Mouse (Mus musculus): ENCODE measurements around the gene Khdrbs1. TPM values are rescaled to one million over a fixed set of nuclear protein-coding genes. Genes with fewer than 3 reads are reported as not detected.
"Not testable (repeated sequence)": the region's sequence is repeated elsewhere in the genome, so short reads cannot be mapped to it uniquely, and the experiment has no call there.

Khdrbs1 gene
- polyA plus RNA-seq, 1 experiment from 2014 or later, result 77.5 TPM

GRCm38 (mm10) chr4:129770600-129770999, 28.5 kb upstream of the Khdrbs1 start:
- Histone ChIP-seq H3K27me3 (replicated peaks) (peaks cover 9% of the 10 kb centered on the region; the same call in 1 of the 2 replicates), H3K9ac (no peak overlapping the region), H3K27ac (replicated peaks) (no peak overlapping the region), H3K4me3 (no peak overlapping the region), H3K9me3 (no peaks in the 10 kb centered on the region), H3K4me1 (peaks cover 19% of the 10 kb centered on the region), H3K4me2 (no peak overlapping the region), H3K36me3 (no peaks in the 10 kb centered on the region)
- WGBS, result 54% methylated on average over 6 of the region's 6 CpGs
- ATAC-seq (ENCODE audit: extremely low read depth, insufficient number of reproducible peaks, low FRiP score, low TSS enrichment), result no peak

GRCm38 (mm10) chr4:129768742-129769141, 26.6 kb upstream of the Khdrbs1 start:
- not testable (repeated sequence) for H3K9me3 ChIP-seq; H3K27me3 ChIP-seq (replicated peaks); H3K36me3 ChIP-seq; ATAC-seq (ENCODE audit: extremely low read depth, insufficient number of reproducible peaks, low FRiP score, low TSS enrichment); H3K27ac ChIP-seq (replicated peaks); H3K9ac ChIP-seq; H3K4me3 ChIP-seq; H3K4me2 ChIP-seq
- 54% methylated on average over 3 of the region's 3 CpGs for WGBS
- H3K4me1 ChIP-seq, result peaks cover 15% of the 10 kb centered on the region

- no peak overlapping the region for H3K9ac ChIP-seq
- no peak overlapping the region for H3K4me2 ChIP-seq
- H3K4me3 ChIP-seq, result no peak overlapping the region
- H3K27ac ChIP-seq (replicated peaks), result no peak overlapping the region
- ATAC-seq (ENCODE audit: extremely low read depth, insufficient number of reproducible peaks, low FRiP score, low TSS enrichment), result no peak
- peaks cover 9% of the 10 kb centered on the region; the same call in 1 of the 2 replicates for H3K27me3 ChIP-seq (replicated peaks)
- H3K36me3 ChIP-seq, result no peaks in the 10 kb centered on the region
- no peaks in the 10 kb centered on the region for H3K9me3 ChIP-seq
- peaks cover 15% of the 10 kb centered on the region for H3K4me1 ChIP-seq
- WGBS, result 77% methylated on average over 8 of the region's 8 CpGs
These were observed 25.7 kb upstream of the Khdrbs1 start for GRCm38 (mm10) chr4:129767782-129768181.

- no peak overlapping the region for H3K4me2 ChIP-seq
- no peak overlapping the region for H3K27ac ChIP-seq (replicated peaks)
- no peaks in the 10 kb centered on the region for H3K4me1 ChIP-seq
- no peaks in the 10 kb centered on the region for H3K36me3 ChIP-seq
- ATAC-seq (ENCODE audit: extremely low read depth, insufficient number of reproducible peaks, low FRiP score, low TSS enrichment), result no peak
- WGBS, result 82% methylated on average over 3 of the region's 3 CpGs
- no peak overlapping the region for H3K4me3 ChIP-seq
- no peaks in the 10 kb centered on the region for H3K27me3 ChIP-seq (replicated peaks)
- H3K9ac ChIP-seq, result no peak overlapping the region
- no peaks in the 10 kb centered on the region for H3K9me3 ChIP-seq
These were observed 23.2 kb upstream of the Khdrbs1 start for GRCm38 (mm10) chr4:129765351-129765750.

GRCm38 (mm10) chr4:129762496-129762895, 20.4 kb upstream of the Khdrbs1 start:
- H3K27ac ChIP-seq (replicated peaks); H3K4me1 ChIP-seq; H3K4me3 ChIP-seq; ATAC-seq (ENCODE audit: extremely low read depth, insufficient number of reproducible peaks, low FRiP score, low TSS enrichment); H3K27me3 ChIP-seq (replicated peaks); H3K4me2 ChIP-seq; H3K9ac ChIP-seq; H3K9me3 ChIP-seq; H3K36me3 ChIP-seq: not testable (repeated sequence)
- WGBS, result 75% methylated on average over 1 of the region's 1 CpGs

GRCm38 (mm10) chr4:129761606-129762005, 19.5 kb upstream of the Khdrbs1 start:
- H3K9me3 ChIP-seq, result no peaks in the 10 kb centered on the region
- no peak overlapping the region for H3K4me2 ChIP-seq
- H3K27me3 ChIP-seq (replicated peaks), result no peaks in the 10 kb centered on the region
- H3K4me3 ChIP-seq, result no peak overlapping the region
- H3K9ac ChIP-seq, result no peak overlapping the region
- no peak for ATAC-seq (ENCODE audit: extremely low read depth, insufficient number of reproducible peaks, low FRiP score, low TSS enrichment)
- WGBS, result 84% methylated on average over 12 of the region's 12 CpGs
- H3K36me3 ChIP-seq, result no peaks in the 10 kb centered on the region
- H3K4me1 ChIP-seq, result no peaks in the 10 kb centered on the region
- H3K27ac ChIP-seq (replicated peaks), result no peak overlapping the region

- Histone ChIP-seq H3K9ac (no peak overlapping the region), H3K9me3 (no peaks in the 10 kb centered on the region), H3K4me2 (no peak overlapping the region), H3K4me1 (peaks cover 5% of the 10 kb centered on the region; the same call in 1 of the 2 replicates), H3K4me3 (no peak overlapping the region), H3K27me3 (replicated peaks) (peaks cover 4% of the 10 kb centered on the region; the same call in 1 of the 2 replicates), H3K27ac (replicated peaks) (no peak overlapping the region), H3K36me3 (no peaks in the 10 kb centered on the region)
- WGBS, result 66% methylated on average over 1 of the region's 1 CpGs
- ATAC-seq (ENCODE audit: extremely low read depth, insufficient number of reproducible peaks, low FRiP score, low TSS enrichment), result no peak
These were observed 13.4 kb upstream of the Khdrbs1 start for GRCm38 (mm10) chr4:129755455-129755854.

GRCm38 (mm10) chr4:129754742-129755141, 12.6 kb upstream of the Khdrbs1 start:
- no peak overlapping the region for H3K9ac ChIP-seq

GRCm38 (mm10) chr4:129750430-129750829, 8.3 kb upstream of the Khdrbs1 start:
- Histone ChIP-seq H3K9me3 (no peaks in the 10 kb centered on the region), H3K27me3 (replicated peaks) (peaks cover 4% of the 10 kb centered on the region; the same call in 1 of the 2 replicates), H3K9ac (no peak overlapping the region), H3K36me3 (no peaks in the 10 kb centered on the region), H3K4me2 (no peak overlapping the region), H3K27ac (replicated peaks) (no peak overlapping the region), H3K4me3 (no peak overlapping the region), H3K4me1 (peaks cover 10% of the 10 kb centered on the region)
- no peak for ATAC-seq (ENCODE audit: extremely low read depth, insufficient number of reproducible peaks, low FRiP score, low TSS enrichment)
- 29% methylated on average over 5 of the region's 5 CpGs for WGBS

More at GRCm38 (mm10) chr4:129754742-129755141, 12.6 kb upstream of the Khdrbs1 start:
- no peak overlapping the region for H3K4me2 ChIP-seq
- H3K27me3 ChIP-seq (replicated peaks), result peaks cover 4% of the 10 kb centered on the region; the same call in 1 of the 2 replicates
- peaks cover 5% of the 10 kb centered on the region; the same call in 1 of the 2 replicates for H3K4me1 ChIP-seq
- 54% methylated on average over 3 of the region's 3 CpGs for WGBS
- H3K4me3 ChIP-seq, result no peak overlapping the region
- H3K27ac ChIP-seq (replicated peaks), result no peak overlapping the region
- no peaks in the 10 kb centered on the region for H3K36me3 ChIP-seq
- H3K9me3 ChIP-seq, result no peaks in the 10 kb centered on the region
- ATAC-seq (ENCODE audit: extremely low read depth, insufficient number of reproducible peaks, low FRiP score, low TSS enrichment), result no peak

- no peaks in the 10 kb centered on the region for H3K36me3 ChIP-seq
- no peak overlapping the region for H3K4me2 ChIP-seq
- no peak for ATAC-seq (ENCODE audit: extremely low read depth, insufficient number of reproducible peaks, low FRiP score, low TSS enrichment)
- no peaks in the 10 kb centered on the region; the same call in 1 of the 2 replicates for H3K27me3 ChIP-seq (replicated peaks)
- no peak overlapping the region for H3K27ac ChIP-seq (replicated peaks)
- WGBS, result 76% methylated on average over 3 of the region's 3 CpGs
- no peak overlapping the region for H3K4me3 ChIP-seq
- no peaks in the 10 kb centered on the region for H3K9me3 ChIP-seq
- H3K9ac ChIP-seq, result no peak overlapping the region
- peaks cover 15% of the 10 kb centered on the region for H3K4me1 ChIP-seq
These were observed 4.5 kb upstream of the Khdrbs1 start for GRCm38 (mm10) chr4:129746591-129746990.

- 66% methylated on average over 1 of the region's 1 CpGs for WGBS
- Histone ChIP-seq H3K27me3 (replicated peaks) (no peaks in the 10 kb centered on the region; the same call in 1 of the 2 replicates), H3K36me3 (no peaks in the 10 kb centered on the region), H3K9ac (no peak overlapping the region), H3K9me3 (no peaks in the 10 kb centered on the region), H3K4me2 (no peak overlapping the region), H3K4me3 (no peak overlapping the region), H3K27ac (replicated peaks) (no peak overlapping the region), H3K4me1 (peaks cover 15% of the 10 kb centered on the region)
- ATAC-seq (ENCODE audit: extremely low read depth, insufficient number of reproducible peaks, low FRiP score, low TSS enrichment), result no peak
These were observed 4.0 kb upstream of the Khdrbs1 start for GRCm38 (mm10) chr4:129746106-129746505.

GRCm38 (mm10) chr4:129743494-129743893, 1.4 kb upstream of the Khdrbs1 start:
- no peaks in the 10 kb centered on the region for H3K9me3 ChIP-seq
- peaks cover 29% of the 10 kb centered on the region for H3K4me1 ChIP-seq
- peak overlapping the region; percentile 100 for H3K4me3 ChIP-seq
- H3K4me2 ChIP-seq, result peak overlapping the region; percentile 79
- peaks cover 4% of the 10 kb centered on the region; the same call in 1 of the 2 replicates for H3K36me3 ChIP-seq
- ATAC-seq (ENCODE audit: extremely low read depth, insufficient number of reproducible peaks, low FRiP score, low TSS enrichment), result no peak
- H3K9ac ChIP-seq, result peak overlapping the region; percentile 90
- peak overlapping the region; percentile 99 for H3K27ac ChIP-seq (replicated peaks)
- no peaks in the 10 kb centered on the region for H3K27me3 ChIP-seq (replicated peaks)
- WGBS, result 47% methylated on average over 2 of the region's 2 CpGs
